Mouse (Mus musculus): ENCODE data around the gene Blm. TPM values are rescaled to one million over a fixed set of nuclear protein-coding genes. Genes with fewer than 3 reads are reported as not detected.

The Blm gene
- polyA plus RNA-seq, 1 experiment from 2014 or later = 27.7 TPM

DNA sequence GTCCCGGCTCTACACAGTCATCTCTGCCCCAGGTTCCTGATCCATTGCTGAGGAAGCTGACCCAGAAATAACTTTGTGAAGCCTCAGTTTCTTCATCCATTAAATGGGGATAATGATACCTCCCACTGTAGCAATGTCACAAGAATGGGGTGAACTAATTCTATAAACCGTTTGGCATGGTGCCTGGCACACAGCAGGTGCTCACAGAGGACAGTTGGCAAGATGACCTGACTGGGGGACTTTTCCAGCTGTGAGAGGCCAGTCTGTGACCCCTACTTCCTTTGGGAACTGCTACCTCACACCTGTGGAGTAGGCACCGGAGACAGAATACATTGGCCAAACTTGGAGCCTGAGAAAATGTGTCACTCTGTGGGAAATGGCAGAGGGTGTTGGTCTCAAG is 116.9 kb downstream of the Blm start:
- 74% methylated on average over 3 of the region's 3 CpGs for WGBS (ENCODE audit: insufficient replicate concordance)
- H3K9ac ChIP-seq (ENCODE audit: low read depth, low read length) = no peak overlapping the region
- H3K36me3 ChIP-seq (ENCODE audit: control insufficient read depth, insufficient read depth, low read length) = no peaks in the 10 kb centered on the region
- H3K4me3 ChIP-seq (ENCODE audit: low read depth, low read length) = no peak overlapping the region
- no peaks in the 10 kb centered on the region for H3K27me3 ChIP-seq (ENCODE audit: control insufficient read depth, insufficient read depth, low read length)
- no peak overlapping the region for H3K4me2 ChIP-seq
- H3K4me1 ChIP-seq (ENCODE audit: control insufficient read depth, insufficient read depth, low read length) = peaks cover 2% of the 10 kb centered on the region
- H3K9me3 ChIP-seq (replicated peaks; ENCODE audit: control insufficient read depth, low read length) = no peaks in the 10 kb centered on the region
- no peak for ATAC-seq (replicated peaks; ENCODE audit: insufficient number of reproducible peaks, low FRiP score, low TSS enrichment)
- no peak overlapping the region for H3K27ac ChIP-seq (ENCODE audit: low read depth, low read length)

DNA sequence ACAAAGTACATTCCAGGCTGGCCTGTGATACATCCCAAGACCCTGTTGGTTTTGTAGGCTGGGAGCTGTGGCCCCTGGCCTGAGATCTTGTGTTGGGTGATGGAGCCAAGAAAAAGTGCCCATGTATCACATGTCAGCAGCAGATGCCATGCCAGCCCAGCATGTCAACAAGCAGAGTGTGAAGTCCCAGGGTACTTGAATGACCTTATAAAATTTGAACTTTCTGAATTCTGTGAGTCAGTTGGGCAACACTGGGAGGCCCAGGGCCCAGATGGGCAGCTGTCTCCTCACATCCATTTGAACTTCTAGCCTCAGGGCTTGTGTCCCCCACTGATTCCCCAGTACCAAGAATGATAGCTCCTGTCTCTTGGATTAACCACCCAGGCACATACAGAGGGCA is 117.3 kb downstream of the Blm start:
- H3K27me3 ChIP-seq (ENCODE audit: control insufficient read depth, insufficient read depth, low read length) = no peaks in the 10 kb centered on the region
- no peak overlapping the region for H3K27ac ChIP-seq (ENCODE audit: low read depth, low read length)
- no peak for ATAC-seq (replicated peaks; ENCODE audit: insufficient number of reproducible peaks, low FRiP score, low TSS enrichment)
- H3K9me3 ChIP-seq (replicated peaks; ENCODE audit: control insufficient read depth, low read length) = no peaks in the 10 kb centered on the region
- H3K9ac ChIP-seq (ENCODE audit: low read depth, low read length) = no peak overlapping the region
- H3K36me3 ChIP-seq (ENCODE audit: control insufficient read depth, insufficient read depth, low read length) = no peaks in the 10 kb centered on the region
- H3K4me1 ChIP-seq (ENCODE audit: control insufficient read depth, insufficient read depth, low read length) = no peaks in the 10 kb centered on the region; the same call in 1 of the 2 replicates
- no peak overlapping the region for H3K4me2 ChIP-seq
- no peak overlapping the region for H3K4me3 ChIP-seq (ENCODE audit: low read depth, low read length)

DNA sequence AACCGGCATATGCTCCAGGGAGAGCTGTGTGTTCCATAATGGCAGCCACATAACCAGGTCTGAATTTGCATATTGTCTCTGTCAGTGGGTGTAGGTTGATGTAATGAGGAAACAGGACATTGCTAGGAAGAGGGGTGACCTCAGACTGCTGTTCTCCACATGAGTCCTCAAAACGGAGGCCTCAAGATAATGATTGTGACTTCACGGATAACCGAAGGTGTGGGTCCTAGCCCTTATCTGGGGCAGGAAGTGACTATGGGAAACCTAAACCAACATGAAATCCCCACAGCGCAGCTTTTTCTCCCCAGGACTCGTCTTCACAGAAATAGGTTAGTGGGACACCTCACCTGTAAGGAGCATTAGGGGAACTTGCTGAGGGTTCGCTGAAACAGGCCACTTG is 118.0 kb downstream of the Blm start:
- no peaks in the 10 kb centered on the region; the same call in 1 of the 2 replicates for H3K4me1 ChIP-seq (ENCODE audit: control insufficient read depth, insufficient read depth, low read length)
- WGBS (ENCODE audit: insufficient replicate concordance) = 62% methylated on average over 7 of the region's 7 CpGs
- no peaks in the 10 kb centered on the region for H3K27me3 ChIP-seq (ENCODE audit: control insufficient read depth, insufficient read depth, low read length)
- H3K4me3 ChIP-seq (ENCODE audit: low read depth, low read length) = no peak overlapping the region
- no peak for ATAC-seq (replicated peaks; ENCODE audit: insufficient number of reproducible peaks, low FRiP score, low TSS enrichment)
- H3K36me3 ChIP-seq (ENCODE audit: control insufficient read depth, insufficient read depth, low read length) = no peaks in the 10 kb centered on the region
- H3K9me3 ChIP-seq (replicated peaks; ENCODE audit: control insufficient read depth, low read length) = no peaks in the 10 kb centered on the region
- H3K4me2 ChIP-seq = no peak overlapping the region
- no peak overlapping the region for H3K9ac ChIP-seq (ENCODE audit: low read depth, low read length)
- H3K27ac ChIP-seq (ENCODE audit: low read depth, low read length) = no peak overlapping the region

DNA sequence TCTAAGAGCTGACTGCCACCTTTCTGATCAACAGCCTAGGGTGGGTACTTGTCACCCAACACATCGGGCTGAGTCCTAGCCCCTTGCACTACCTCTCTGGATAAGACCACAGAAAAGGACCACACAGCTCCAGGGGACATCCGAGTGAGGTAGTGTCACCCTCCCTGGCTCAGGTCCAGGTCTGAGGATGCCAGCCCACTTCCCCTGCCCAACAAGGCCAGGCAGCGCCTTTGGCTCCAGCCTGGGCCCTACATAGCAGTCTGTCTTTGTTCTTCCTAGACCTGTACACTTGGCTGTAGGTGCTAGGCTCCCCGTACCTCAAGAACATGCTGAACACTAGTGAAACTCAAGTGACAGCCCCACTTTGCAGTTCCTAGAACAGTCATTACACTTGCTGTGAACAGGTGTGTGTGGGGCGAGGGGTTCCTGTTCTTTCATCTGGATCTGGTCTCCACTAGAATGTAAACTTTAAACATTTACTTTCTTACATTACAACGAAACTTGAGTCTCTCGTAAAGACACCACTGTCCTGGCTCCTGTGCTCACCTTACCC is 120.5 kb downstream of the Blm start:
- Histone ChIP-seq H3K9ac (ENCODE audit: low read depth, low read length) (no peak overlapping the region), H3K9me3 (replicated peaks; ENCODE audit: control insufficient read depth, low read length) (no peaks in the 10 kb centered on the region), H3K4me3 (ENCODE audit: low read depth, low read length) (no peak overlapping the region), H3K4me1 (ENCODE audit: control insufficient read depth, insufficient read depth, low read length) (no peaks in the 10 kb centered on the region; the same call in 1 of the 2 replicates), H3K36me3 (ENCODE audit: control insufficient read depth, insufficient read depth, low read length) (no peaks in the 10 kb centered on the region), H3K27ac (ENCODE audit: low read depth, low read length) (no peak overlapping the region), H3K4me2 (no peak overlapping the region), H3K27me3 (ENCODE audit: control insufficient read depth, insufficient read depth, low read length) (no peaks in the 10 kb centered on the region)
- WGBS (ENCODE audit: insufficient replicate concordance) = 79% methylated on average over 7 of the region's 7 CpGs
- no peak for ATAC-seq (replicated peaks; ENCODE audit: insufficient number of reproducible peaks, low FRiP score, low TSS enrichment)

DNA sequence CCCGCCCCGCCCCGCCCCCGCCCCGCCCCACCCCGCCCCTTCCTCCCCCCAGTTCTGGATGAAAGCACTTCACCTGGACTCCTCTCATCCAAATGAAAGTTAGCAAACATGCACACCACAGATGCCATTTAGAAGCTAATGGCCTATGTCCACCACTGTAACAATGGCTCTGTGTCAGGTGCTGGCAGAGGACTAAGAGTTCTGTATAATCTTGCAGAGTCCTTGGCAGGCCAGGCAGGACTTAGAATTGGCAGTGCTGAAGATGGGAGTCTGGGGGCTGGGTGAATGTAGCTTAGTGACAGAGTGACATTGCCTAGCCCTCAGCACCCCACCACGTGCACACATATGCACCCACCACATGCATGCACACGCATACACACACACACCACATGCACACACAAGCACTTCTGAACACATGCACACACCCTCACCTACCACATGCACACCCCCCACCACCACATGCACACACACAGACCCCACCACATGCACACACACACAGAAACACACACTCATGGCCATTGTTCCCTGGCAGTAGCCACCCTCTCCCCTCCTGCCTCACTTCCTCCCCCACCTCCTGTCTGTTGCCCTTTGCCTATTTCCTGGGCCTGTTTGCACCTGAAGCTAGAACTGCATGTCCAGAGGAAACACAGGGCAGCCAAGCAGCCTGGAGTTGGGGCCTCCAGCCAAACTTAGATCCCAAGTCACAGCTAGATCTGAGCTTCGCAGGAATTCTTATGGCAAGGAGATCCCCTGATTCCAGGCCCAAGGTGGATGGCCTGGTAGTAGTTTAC is 121.2 kb downstream of the Blm start:
- 82% methylated on average over 9 of the region's 9 CpGs for WGBS (ENCODE audit: insufficient replicate concordance)
- no peaks in the 10 kb centered on the region for H3K9me3 ChIP-seq (replicated peaks; ENCODE audit: control insufficient read depth, low read length)
- no peak overlapping the region for H3K4me2 ChIP-seq
- H3K9ac ChIP-seq (ENCODE audit: low read depth, low read length) = no peak overlapping the region
- no peak for ATAC-seq (replicated peaks; ENCODE audit: insufficient number of reproducible peaks, low FRiP score, low TSS enrichment)
- no peak overlapping the region for H3K4me3 ChIP-seq (ENCODE audit: low read depth, low read length)
- no peak overlapping the region for H3K27ac ChIP-seq (ENCODE audit: low read depth, low read length)
- H3K27me3 ChIP-seq (ENCODE audit: control insufficient read depth, insufficient read depth, low read length) = no peaks in the 10 kb centered on the region
- no peaks in the 10 kb centered on the region for H3K36me3 ChIP-seq (ENCODE audit: control insufficient read depth, insufficient read depth, low read length)
- H3K4me1 ChIP-seq (ENCODE audit: control insufficient read depth, insufficient read depth, low read length) = no peaks in the 10 kb centered on the region

DNA sequence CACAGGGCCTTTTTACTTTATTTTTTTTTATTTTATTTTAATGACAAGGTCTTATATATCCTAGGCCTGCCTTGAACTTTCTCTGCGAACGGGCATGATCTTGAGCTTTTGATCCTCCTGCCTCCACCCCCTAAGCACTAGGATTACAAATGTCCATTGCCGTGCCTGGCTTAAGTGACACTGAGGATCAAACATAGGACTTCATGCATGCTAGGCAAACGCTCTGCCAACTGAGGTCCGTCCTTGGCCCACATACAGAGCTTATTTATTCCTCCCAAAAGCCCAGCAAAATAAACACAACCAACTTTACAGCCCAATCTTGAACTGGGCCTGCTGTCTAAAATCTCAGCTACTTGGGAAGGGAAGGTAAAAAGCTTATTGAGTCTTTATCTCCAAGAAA is 122.1 kb downstream of the Blm start:
- Histone ChIP-seq H3K36me3 (ENCODE audit: control insufficient read depth, insufficient read depth, low read length) (no peaks in the 10 kb centered on the region), H3K4me1 (ENCODE audit: control insufficient read depth, insufficient read depth, low read length) (no peaks in the 10 kb centered on the region), H3K9me3 (replicated peaks; ENCODE audit: control insufficient read depth, low read length) (no peaks in the 10 kb centered on the region), H3K27me3 (ENCODE audit: control insufficient read depth, insufficient read depth, low read length) (no peaks in the 10 kb centered on the region), H3K4me3 (ENCODE audit: low read depth, low read length) (no peak overlapping the region), H3K9ac (ENCODE audit: low read depth, low read length) (no peak overlapping the region), H3K27ac (ENCODE audit: low read depth, low read length) (no peak overlapping the region), H3K4me2 (no peak overlapping the region)
- no peak for ATAC-seq (replicated peaks; ENCODE audit: insufficient number of reproducible peaks, low FRiP score, low TSS enrichment)
- 75% methylated on average over 5 of the region's 5 CpGs for WGBS (ENCODE audit: insufficient replicate concordance)

DNA sequence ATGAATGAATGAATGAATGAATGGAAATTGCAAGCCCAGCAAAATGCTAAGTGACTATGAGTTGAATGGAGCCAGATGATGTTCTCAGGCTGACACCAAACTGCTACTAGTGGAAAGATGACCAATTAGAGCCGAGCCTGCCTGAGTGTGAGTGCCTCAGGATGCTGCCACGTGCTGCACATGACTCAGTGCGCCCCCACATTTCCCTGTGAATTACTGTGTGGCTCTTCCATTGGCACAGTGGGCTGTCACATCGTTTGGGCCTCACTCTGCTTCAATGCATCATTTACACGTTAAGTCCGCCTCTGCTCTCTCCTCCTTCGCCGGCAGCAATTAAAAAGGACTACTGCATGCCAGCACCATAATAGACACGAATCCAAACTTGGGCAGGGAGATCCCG is 122.6 kb downstream of the Blm start:
- Histone ChIP-seq H3K4me3 (ENCODE audit: low read depth, low read length) (no peak overlapping the region), H3K4me1 (ENCODE audit: control insufficient read depth, insufficient read depth, low read length) (no peaks in the 10 kb centered on the region), H3K27me3 (ENCODE audit: control insufficient read depth, insufficient read depth, low read length) (no peaks in the 10 kb centered on the region), H3K9me3 (replicated peaks; ENCODE audit: control insufficient read depth, low read length) (no peaks in the 10 kb centered on the region), H3K36me3 (ENCODE audit: control insufficient read depth, insufficient read depth, low read length) (no peaks in the 10 kb centered on the region), H3K4me2 (no peak overlapping the region), H3K27ac (ENCODE audit: low read depth, low read length) (no peak overlapping the region), H3K9ac (ENCODE audit: low read depth, low read length) (no peak overlapping the region)
- WGBS (ENCODE audit: insufficient replicate concordance) = 78% methylated on average over 10 of the region's 10 CpGs
- ATAC-seq (replicated peaks; ENCODE audit: insufficient number of reproducible peaks, low FRiP score, low TSS enrichment) = no peak

DNA sequence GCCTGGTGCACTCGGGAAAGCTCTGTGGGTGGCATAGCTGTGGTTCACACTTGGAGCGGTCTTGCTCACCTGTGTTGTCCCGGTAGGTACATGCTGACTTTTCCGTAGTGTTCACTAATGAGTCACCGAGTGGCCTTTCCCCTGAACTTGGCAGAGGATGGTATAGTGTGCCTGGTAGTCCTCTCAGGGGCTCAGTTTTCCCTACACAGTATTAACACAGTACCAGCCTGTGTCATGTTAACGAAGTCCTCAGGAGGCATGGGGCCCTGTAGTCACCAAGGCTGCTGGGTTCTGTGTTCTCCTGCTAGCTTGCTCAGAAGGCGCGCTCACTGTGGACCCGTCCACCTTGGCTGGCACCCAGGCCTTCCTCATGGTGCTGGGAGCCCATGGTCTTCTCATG is 124.5 kb downstream of the Blm start:
- WGBS (ENCODE audit: insufficient replicate concordance) = 79% methylated on average over 9 of the region's 9 CpGs
- no peaks in the 10 kb centered on the region for H3K36me3 ChIP-seq (ENCODE audit: control insufficient read depth, insufficient read depth, low read length)
- no peak for ATAC-seq (replicated peaks; ENCODE audit: insufficient number of reproducible peaks, low FRiP score, low TSS enrichment)

DNA sequence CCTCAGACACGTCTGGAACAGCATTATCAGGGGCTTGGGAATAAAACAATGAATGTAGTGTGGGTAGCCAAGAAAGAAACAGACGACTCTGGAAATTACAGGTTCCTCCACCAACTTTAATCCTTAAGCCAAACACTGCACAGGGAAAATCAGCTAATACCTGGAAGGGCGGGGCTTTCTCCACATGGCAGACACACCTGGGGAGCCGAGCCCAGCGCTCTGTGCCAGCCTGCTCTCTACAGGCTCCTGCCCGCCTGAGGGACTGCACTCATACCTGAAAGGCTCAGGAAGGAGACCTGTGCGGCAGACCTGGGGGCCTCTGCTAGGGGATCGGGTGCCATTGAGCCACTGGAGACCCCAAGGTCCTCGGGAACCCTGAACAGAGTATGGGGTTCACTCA is 127.2 kb downstream of the Blm start:
- H3K27ac ChIP-seq (ENCODE audit: low read depth, low read length) = no peak overlapping the region
- no peak overlapping the region for H3K9ac ChIP-seq (ENCODE audit: low read depth, low read length)
- no peaks in the 10 kb centered on the region for H3K27me3 ChIP-seq (ENCODE audit: control insufficient read depth, insufficient read depth, low read length)
- ATAC-seq (replicated peaks; ENCODE audit: insufficient number of reproducible peaks, low FRiP score, low TSS enrichment) = no peak
- no peaks in the 10 kb centered on the region for H3K36me3 ChIP-seq (ENCODE audit: control insufficient read depth, insufficient read depth, low read length)
- WGBS (ENCODE audit: insufficient replicate concordance) = 70% methylated on average over 9 of the region's 9 CpGs
- H3K9me3 ChIP-seq (replicated peaks; ENCODE audit: control insufficient read depth, low read length) = no peaks in the 10 kb centered on the region
- peaks cover 17% of the 10 kb centered on the region for H3K4me1 ChIP-seq (ENCODE audit: control insufficient read depth, insufficient read depth, low read length)
- no peak overlapping the region for H3K4me3 ChIP-seq (ENCODE audit: low read depth, low read length)
- H3K4me2 ChIP-seq = no peak overlapping the region

More for the DNA sequence above, 124.5 kb downstream of the Blm start:
- H3K9me3 ChIP-seq (replicated peaks; ENCODE audit: control insufficient read depth, low read length) = no peaks in the 10 kb centered on the region
- H3K9ac ChIP-seq (ENCODE audit: low read depth, low read length) = no peak overlapping the region
- H3K4me2 ChIP-seq = no peak overlapping the region
- H3K4me3 ChIP-seq (ENCODE audit: low read depth, low read length) = no peak overlapping the region
- no peaks in the 10 kb centered on the region for H3K27me3 ChIP-seq (ENCODE audit: control insufficient read depth, insufficient read depth, low read length)
- peaks cover 1% of the 10 kb centered on the region; the same call in 1 of the 2 replicates for H3K4me1 ChIP-seq (ENCODE audit: control insufficient read depth, insufficient read depth, low read length)
- no peak overlapping the region for H3K27ac ChIP-seq (ENCODE audit: low read depth, low read length)
